8 mouse cellular contexts compared by ENCODE assay signal in the genomic region with DNA sequence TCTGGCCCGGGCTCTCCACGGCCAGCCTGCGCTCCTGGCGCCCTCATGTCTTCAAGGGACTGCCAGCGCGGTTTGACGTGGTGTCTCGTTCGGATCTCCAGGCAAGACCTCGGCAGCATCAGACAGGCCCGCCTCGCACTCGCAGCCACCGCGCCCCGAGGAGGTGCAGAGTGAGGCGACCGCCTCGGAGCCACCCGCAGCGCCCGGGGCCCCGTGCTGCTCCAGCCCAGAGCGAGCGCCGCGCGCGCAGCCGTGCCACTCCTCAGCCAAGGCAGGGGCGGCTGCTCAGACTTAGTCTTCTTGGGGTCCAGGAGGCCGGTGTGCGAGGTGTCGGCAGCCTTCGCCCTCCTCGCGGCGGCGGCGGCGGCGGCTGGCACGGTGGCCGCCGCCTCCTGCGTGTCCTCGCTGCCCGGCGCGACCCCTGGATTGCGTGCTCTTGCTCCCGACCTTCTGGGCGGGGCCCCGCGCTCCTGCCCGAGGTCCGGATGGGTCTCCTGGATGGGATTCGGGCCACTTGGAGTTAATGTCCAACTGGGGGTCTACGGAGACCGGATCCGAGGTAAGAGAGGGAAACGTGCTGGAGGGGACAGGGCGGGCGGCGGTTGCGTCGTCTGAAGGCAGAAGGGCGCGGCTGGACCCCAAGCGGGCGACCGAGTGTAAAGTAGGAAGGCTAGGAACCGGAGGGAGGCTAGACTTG. TPM values are rescaled to one million over a fixed set of nuclear protein-coding genes. Genes with fewer than 3 reads are reported as not detected.
DNase-seq lines count a peak whose midpoint lies in the region; ATAC-seq and TF ChIP-seq lines count a peak whose summit lies in the region.

A gene (plus strand): TSS at position 291 of the 697 bp plus-strand sequence.

- 2% methylated on average over 67 of the region's 73 CpGs for WGBS in liver, embryonic 11.5 days
- WGBS in heart, embryonic 12.5 days: under 1% methylated on average over 72 of the region's 73 CpGs
- under 1% methylated on average over 73 of the region's 73 CpGs for WGBS in limb, embryonic 10.5 days
- WGBS in neural tube, embryonic 11.5 days: under 1% methylated on average over 67 of the region's 73 CpGs

- H3K9me3 ChIP-seq in liver, embryonic 11.5 days (ENCODE audit: control insufficient read depth, low read length): no peaks in the 10 kb centered on the region
- H3K9me3 ChIP-seq in heart, embryonic 12.5 days (replicated peaks): no peaks in the 10 kb centered on the region
- H3K9me3 ChIP-seq in limb, embryonic 10.5 days (replicated peaks): no peaks in the 10 kb centered on the region
- no peaks in the 10 kb centered on the region for H3K9me3 ChIP-seq in neural tube, embryonic 11.5 days (ENCODE audit: control insufficient read depth, low read length)

- H3K9ac ChIP-seq in liver, embryonic 11.5 days (ENCODE audit: low read depth, low read length): peak within 1 kb of the TSS; percentile 25; the same call in 1 of the 2 replicates
- H3K9ac ChIP-seq in heart, embryonic 12.5 days: peak within 1 kb of the TSS; percentile 60
- H3K9ac ChIP-seq in neural tube, embryonic 11.5 days (ENCODE audit: low read length): peak within 1 kb of the TSS; percentile 44

- no peaks in the 10 kb centered on the region; the same call in 1 of the 2 replicates for H3K4me1 ChIP-seq in liver, embryonic 11.5 days (replicated peaks; ENCODE audit: control insufficient read depth, insufficient read depth, low read length)
- H3K4me1 ChIP-seq in cortical plate, adult 2 months (ENCODE audit: control insufficient read depth, insufficient read depth, low read length): no peaks in the 10 kb centered on the region
- peaks cover 42% of the 10 kb centered on the region for H3K4me1 ChIP-seq in heart, embryonic 12.5 days (replicated peaks)
- peaks cover 58% of the 10 kb centered on the region for H3K4me1 ChIP-seq in limb, embryonic 10.5 days
- H3K4me1 ChIP-seq in neural tube, embryonic 11.5 days (ENCODE audit: control insufficient read depth, insufficient read depth, low read length): peaks cover 9% of the 10 kb centered on the region; the same call in 1 of the 2 replicates

- H3K27me3 ChIP-seq in liver, embryonic 11.5 days (replicated peaks; ENCODE audit: control insufficient read depth, insufficient read depth, low read length): peaks cover 83% of the 10 kb centered on the region
- peaks cover 90% of the 10 kb centered on the region for H3K27me3 ChIP-seq in heart, embryonic 12.5 days (replicated peaks)
- peaks cover 100% of the 10 kb centered on the region for H3K27me3 ChIP-seq in limb, embryonic 10.5 days (ENCODE audit: low read depth, poor library complexity, severe bottlenecking)
- peaks cover 78% of the 10 kb centered on the region for H3K27me3 ChIP-seq in neural tube, embryonic 11.5 days (ENCODE audit: control insufficient read depth, insufficient read depth, low read length)

- TF ChIP-seq POLR2A in cortical plate, adult 2 months (IDR thresholded peaks at IDR 0.05; ENCODE audit: extremely low read depth, insufficient read depth, low read length): no peak

- H3K27ac ChIP-seq in liver, embryonic 11.5 days (ENCODE audit: low read depth, low read length): no peak within 1 kb of the TSS; the same call in 1 of the 2 replicates
- H3K27ac ChIP-seq in cortical plate, adult 2 months (ENCODE audit: insufficient read depth, low read length): no peak within 1 kb of the TSS
- H3K27ac ChIP-seq in heart, embryonic 12.5 days (ENCODE audit: poor library complexity, severe bottlenecking): no peak within 1 kb of the TSS
- H3K27ac ChIP-seq in limb, embryonic 10.5 days: peak within 1 kb of the TSS; percentile 83
- H3K27ac ChIP-seq in neural tube, embryonic 11.5 days (ENCODE audit: low read depth, low read length): no peak within 1 kb of the TSS

- DNase-seq in liver, embryonic 11.5 days (ENCODE audit: low spot score): peak; percentile 39
- DNase-seq in liver: no peak
- no peak for DNase-seq in limb, embryonic 10.5 days (ENCODE audit: low spot score)
- DNase-seq in neural tube, embryonic 11.5 days (ENCODE audit: low spot score): peak; percentile 49
- no peak for DNase-seq in T-cell, adult 2 months (ENCODE audit: low spot score)
- DNase-seq in urinary bladder, postnatal 10 days (ENCODE audit: low spot score): no peak

- no peak for TF ChIP-seq CTCF in cortical plate, adult 2 months (IDR thresholded peaks at IDR 0.05; ENCODE audit: extremely low read depth, insufficient read depth, low read length)

- H3K4me2 ChIP-seq in liver, embryonic 11.5 days: peak within 1 kb of the TSS; percentile 75
- H3K4me2 ChIP-seq in heart, embryonic 12.5 days: peak within 1 kb of the TSS; percentile 88
- peak within 1 kb of the TSS; percentile 94 for H3K4me2 ChIP-seq in neural tube, embryonic 11.5 days (ENCODE audit: low read depth)

- peak within 1 kb of the TSS; percentile 54 for H3K4me3 ChIP-seq in liver, embryonic 11.5 days (ENCODE audit: low read depth, low read length)
- H3K4me3 ChIP-seq in cortical plate, adult 2 months (ENCODE audit: insufficient read depth, low read length): peak within 1 kb of the TSS; percentile 14
- peak within 1 kb of the TSS; percentile 54 for H3K4me3 ChIP-seq in heart, embryonic 12.5 days
- peak within 1 kb of the TSS; percentile 65 for H3K4me3 ChIP-seq in limb, embryonic 10.5 days
- peak within 1 kb of the TSS; percentile 48 for H3K4me3 ChIP-seq in neural tube, embryonic 11.5 days (ENCODE audit: low read depth, low read length)

- no peaks in the 10 kb centered on the region for H3K36me3 ChIP-seq in liver, embryonic 11.5 days (ENCODE audit: control insufficient read depth, insufficient read depth, low read length)
- H3K36me3 ChIP-seq in heart, embryonic 12.5 days: no peaks in the 10 kb centered on the region
- no peaks in the 10 kb centered on the region for H3K36me3 ChIP-seq in limb, embryonic 10.5 days
- no peaks in the 10 kb centered on the region for H3K36me3 ChIP-seq in neural tube, embryonic 11.5 days (ENCODE audit: control insufficient read depth, insufficient read depth, low read length)

- no peak for ATAC-seq in liver, embryonic 11.5 days (replicated peaks; ENCODE audit: low FRiP score)
- ATAC-seq in heart, embryonic 12.5 days (ENCODE audit: insufficient number of reproducible peaks, low FRiP score): peak; percentile 17; the same call in 1 of the 2 replicates
- peak; percentile 47; the same call in 1 of the 2 replicates for ATAC-seq in neural tube, embryonic 11.5 days (ENCODE audit: insufficient read depth, low FRiP score, low TSS enrichment)

RNA-seq across cellular contexts. Expression of the gene that starts here (rescaled TPM):
- 0.33 and 0.38 TPM in 2 replicates for polyA plus RNA-seq in liver, embryonic 11.5 days (2014; fragmentation: Nextera tagmentation; extraction: Ambion mirVana)
- polyA plus RNA-seq in cortical plate, adult 2 months (2012; rRNA removed): 0.04 and 0.46 TPM in 2 replicates
- 0.15 and 0.30 TPM in 2 replicates for polyA plus RNA-seq in heart, embryonic 12.5 days (2016; fragmentation: Nextera tagmentation; extraction: Ambion mirVana)
- 1.3 and 1.6 TPM in 2 replicates for polyA plus RNA-seq in limb, embryonic 10.5 days (2016; fragmentation: Nextera tagmentation; extraction: Ambion mirVana)
- 0.19 and 0.28 TPM in 2 replicates for polyA plus RNA-seq in neural tube, embryonic 11.5 days (2014; fragmentation: Nextera tagmentation; extraction: Ambion mirVana)

Comparison
In these comparisons a context has a peak if more than half of its experiments do, and no peak if none do; other contexts are left out.
1. Peak in DNase-seq, H3K4me3 ChIP-seq, H3K9ac ChIP-seq and H3K4me2 ChIP-seq in liver, embryonic 11.5 days; RNA of the gene not detected or under 1 TPM.
2. Peak in ATAC-seq, H3K4me3 ChIP-seq, H3K9ac ChIP-seq and H3K4me2 ChIP-seq in heart, embryonic 12.5 days; RNA of the gene not detected or under 1 TPM.
3. Peak in DNase-seq, ATAC-seq, H3K4me3 ChIP-seq, H3K9ac ChIP-seq and H3K4me2 ChIP-seq in neural tube, embryonic 11.5 days; RNA of the gene not detected or under 1 TPM.
4. H3K4me3 ChIP-seq: peak in every context shown above with its lines; median percentile 65 in limb, embryonic 10.5 days; 54 in liver, embryonic 11.5 days; 54 in heart, embryonic 12.5 days; 48 in neural tube, embryonic 11.5 days; 14 in cortical plate, adult 2 months.